10 mouse cellular contexts compared by ENCODE assay signal in the genomic region with DNA sequence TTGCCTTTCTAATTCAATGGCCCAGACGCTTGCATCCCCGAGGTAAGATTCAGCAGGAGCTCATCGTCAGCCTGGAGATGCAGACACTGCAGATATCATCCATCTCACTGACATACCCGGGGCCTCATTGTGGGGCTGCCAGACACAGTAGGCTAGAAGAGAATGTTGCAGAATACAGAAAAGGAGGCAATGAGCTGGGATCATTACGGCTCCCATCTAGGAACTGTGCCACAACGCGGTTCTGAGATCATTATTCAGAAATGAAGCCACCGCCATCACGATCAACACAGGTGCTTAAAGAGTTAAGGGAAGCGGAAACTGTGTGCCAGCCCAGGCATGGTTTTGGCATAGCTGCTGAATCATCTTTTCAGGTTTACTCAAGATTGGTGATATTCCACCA.
DNase-seq lines count a peak whose midpoint lies in the region; ATAC-seq and TF ChIP-seq lines count a peak whose summit lies in the region.
"Had no signal": no experiment of that assay in that cellular context is flagged by ENCODE, and none has a peak within 500 bp of the region (broad histone marks: within the 10 kb centered on the region; RNA-seq: fewer than 3 reads in every experiment).

No protein-coding gene starts in this region.

- peak; percentile 92 for ATAC-seq in hindbrain, postnatal 0 days
- no peak for ATAC-seq in monocyte, adult 5-6 weeks (replicated peaks; ENCODE audit: insufficient number of reproducible peaks, low FRiP score, low TSS enrichment, poor library complexity, severe bottlenecking)
- no peak for ATAC-seq in liver, embryonic 11.5 days (replicated peaks; ENCODE audit: low FRiP score)

- no peaks in the 10 kb centered on the region for H3K36me3 ChIP-seq in hindbrain, postnatal 0 days (ENCODE audit: insufficient read depth, low read length)
- H3K36me3 ChIP-seq in liver, embryonic 11.5 days (ENCODE audit: control insufficient read depth, insufficient read depth, low read length), result no peaks in the 10 kb centered on the region

- no peaks in the 10 kb centered on the region for H3K9me3 ChIP-seq in hindbrain, postnatal 0 days (ENCODE audit: low read length)
- H3K9me3 ChIP-seq in liver, embryonic 11.5 days (ENCODE audit: control insufficient read depth, low read length), result no peaks in the 10 kb centered on the region

- peak overlapping the region; percentile 38; the same call in 1 of the 2 replicates for H3K9ac ChIP-seq in hindbrain, postnatal 0 days (replicated peaks; ENCODE audit: low read length)
- no peak overlapping the region for H3K9ac ChIP-seq in liver, embryonic 11.5 days (ENCODE audit: low read depth, low read length)

- no peaks in the 10 kb centered on the region for H3K27me3 ChIP-seq in hindbrain, postnatal 0 days (ENCODE audit: insufficient read depth, low read length)
- no peaks in the 10 kb centered on the region for H3K27me3 ChIP-seq in liver, embryonic 11.5 days (replicated peaks; ENCODE audit: control insufficient read depth, insufficient read depth, low read length)

- peak; percentile 66 for DNase-seq in brain, adult 2 months (ENCODE audit: low read depth, low spot score)
- peak; percentile 36 for DNase-seq in cerebellum, adult 9-11 months
- peak; percentile 84 for DNase-seq in hindbrain, postnatal 0 days (ENCODE audit: low spot score)
- DNase-seq in mesoderm, embryonic 11.5 days (ENCODE audit: low read depth, low spot score), result peak; percentile 17
- no peak for DNase-seq in urinary bladder, adult 2 months (ENCODE audit: low spot score)
- no peak for DNase-seq in liver, embryonic 11.5 days (ENCODE audit: low spot score)
- no peak for DNase-seq in kidney, postnatal 10 days
- DNase-seq: kidney, postnatal 25 days; lung, postnatal 36 days had no signal

- H3K4me1 ChIP-seq in hindbrain, postnatal 0 days (ENCODE audit: insufficient read depth, low read length), result peaks cover 12% of the 10 kb centered on the region
- no peaks in the 10 kb centered on the region for H3K4me1 ChIP-seq in liver, embryonic 11.5 days (replicated peaks; ENCODE audit: control insufficient read depth, insufficient read depth, low read length)

- WGBS in hindbrain, postnatal 0 days, result 24% methylated on average over 10 of the region's 10 CpGs
- WGBS in liver, embryonic 11.5 days, result 73% methylated on average over 10 of the region's 10 CpGs

- H3K4me2 ChIP-seq in hindbrain, postnatal 0 days (ENCODE audit: low read depth, low read length), result peak overlapping the region; percentile 51
- H3K4me2 ChIP-seq in liver, embryonic 11.5 days, result no peak overlapping the region

- peak overlapping the region; percentile 17 for H3K4me3 ChIP-seq in hindbrain, postnatal 0 days (ENCODE audit: low read length)
- no peak overlapping the region for H3K4me3 ChIP-seq in liver, embryonic 11.5 days (ENCODE audit: low read depth, low read length)

- peak overlapping the region; percentile 82 for H3K27ac ChIP-seq in hindbrain, postnatal 0 days
- H3K27ac ChIP-seq in liver, embryonic 11.5 days (ENCODE audit: low read depth, low read length), result no peak overlapping the region

- TF ChIP-seq CTCF in hindbrain, postnatal 0 days (IDR thresholded peaks at IDR 0.05; ENCODE audit: low read depth), result no peak

Comparison
In these comparisons a context has a peak if more than half of its experiments do, and no peak if none do; other contexts are left out.
1. DNase-seq: peak in brain, adult 2 months (single experiment), cerebellum, adult 9-11 months (single experiment), hindbrain, postnatal 0 days (single experiment) and mesoderm, embryonic 11.5 days (single experiment); none in urinary bladder, adult 2 months (single experiment), liver, embryonic 11.5 days (single experiment) and kidney, postnatal 10 days (single experiment).